Mouse (Mus musculus) ES-Bruce4 (cell line): ENCODE measurements around the gene Hspa1b.

Experiments used
- CTCF ChIP-seq: IDR thresholded peaks from one replicate; pipeline ENCODE4 v1.8.1; 2011; ENCODE audit warnings: low read depth, low read length
- EP300 ChIP-seq: IDR thresholded peaks from 2 replicates; pipeline ENCODE4 v1.6.1; 2011; ENCODE audit warnings: low read depth, low read length; ENCODE audit not compliant: insufficient read depth
- POLR2A ChIP-seq: IDR thresholded peaks from one replicate; pipeline ENCODE4 v1.8.1; 2011; ENCODE audit warnings: low read length; ENCODE audit not compliant: insufficient read depth

DNA sequence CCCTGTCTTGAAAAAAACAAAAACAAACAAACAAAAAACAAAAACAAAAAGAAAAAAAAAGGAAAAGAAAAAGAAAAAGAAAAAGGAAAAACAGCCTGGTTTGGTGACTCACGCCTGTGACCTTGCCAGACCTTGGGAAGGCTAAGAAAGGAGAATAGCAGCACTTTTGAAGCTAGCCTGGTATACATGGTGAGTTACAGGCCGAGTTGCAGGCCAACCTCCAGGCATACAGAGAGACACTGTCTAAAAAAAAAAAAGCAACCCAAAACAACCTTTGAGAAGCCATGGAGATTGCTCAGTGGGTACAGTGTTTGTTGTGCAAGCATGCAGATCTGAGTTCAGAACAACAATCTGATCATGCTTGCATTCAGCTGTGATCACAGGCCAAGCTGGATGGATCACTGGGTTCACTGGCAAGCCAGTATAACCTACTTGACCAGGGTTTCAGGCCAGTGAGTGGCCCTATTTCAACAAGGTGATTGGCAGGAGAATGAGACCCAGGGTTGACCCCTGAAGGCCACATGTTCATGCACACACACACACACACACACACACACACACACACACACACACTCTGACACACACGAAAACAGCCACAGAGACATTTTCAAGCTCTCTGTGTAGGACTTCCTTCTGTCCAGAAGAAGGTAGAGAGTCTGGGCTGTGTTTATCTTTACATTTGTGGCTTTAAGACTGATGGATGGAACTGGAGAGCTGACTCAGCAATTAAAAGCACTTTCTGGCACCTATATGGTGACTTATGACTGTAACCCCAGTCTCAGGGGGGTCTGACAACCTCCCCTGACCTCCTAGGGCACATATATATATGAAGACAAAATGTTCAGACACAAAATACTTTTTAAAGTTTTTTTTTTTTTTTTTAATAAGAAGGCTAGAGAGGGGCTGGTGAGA is 16.8 kb upstream of the Hspa1b start:
- TF ChIP-seq CTCF (no peak), POLR2A (no peak), EP300 (no peak)
